Mouse (Mus musculus) lung, embryonic 16.5 days (tissue): Measurements from ENCODE around the gene Znrf4. TPM values are rescaled to one million over a fixed set of nuclear protein-coding genes. Genes with fewer than 3 reads are reported as not detected.
"Not testable (repeated sequence)": the region's sequence is repeated elsewhere in the genome, so short reads cannot be mapped to it uniquely, and the experiment has no call there.

ENCODE experiments used
- ATAC-seq: fragments of 200-750 bp; cut with Nextera tagmentation; 2 replicates; pipeline ENCODE4 v1.8.0; 2017; ENCODE audit warnings: low read depth, mild to moderate bottlenecking, moderate library complexity
- H3K27ac ChIP-seq: fragments of 300-500 bp; sonication (generic); 2 replicates; pipeline ENCODE4 v1.5.1; 2014; ENCODE audit warnings: mild to moderate bottlenecking, control low read depth, low read length
- H3K27me3 ChIP-seq: fragments of 300-500 bp; sonication (generic); 2 replicates; pipeline ENCODE4 v1.6.1; 2014; ENCODE audit warnings: low read depth, low read length, mixed read lengths; ENCODE audit not compliant: control insufficient read depth, insufficient read depth
- H3K36me3 ChIP-seq: fragments of 300-500 bp; sonication (generic); 2 replicates; pipeline ENCODE4 v1.6.1; 2014; ENCODE audit warnings: low read length; ENCODE audit not compliant: control insufficient read depth, insufficient read depth
- H3K4me1 ChIP-seq: fragments of 300-500 bp; sonication (generic); replicated peaks from 2 replicates; pipeline ENCODE4 v1.6.1; 2014; ENCODE audit warnings: low read length, mixed read lengths; ENCODE audit not compliant: control insufficient read depth, insufficient read depth
- H3K4me2 ChIP-seq: fragments of 300-500 bp; sonication (generic); 2 replicates; pipeline ENCODE4 v1.6.1; 2014; ENCODE audit warnings: low read depth, low read length, control low read depth
- H3K4me3 ChIP-seq: fragments of 300-500 bp; sonication (generic); 2 replicates; pipeline ENCODE4 v1.5.1; 2014; ENCODE audit warnings: mild to moderate bottlenecking, low read length, control low read depth
- H3K9ac ChIP-seq: fragments of 300-500 bp; sonication (generic); 2 replicates; pipeline ENCODE4 v1.6.1; 2014; ENCODE audit warnings: low read length, control low read depth
- H3K9me3 ChIP-seq: fragments of 300-500 bp; sonication (generic); 2 replicates; pipeline ENCODE4 v1.6.1; 2016; ENCODE audit warnings: low read length; ENCODE audit not compliant: control insufficient read depth
- WGBS: fragments of 180-500 bp; shearing (Covaris S2); extraction: QIAGEN DNeasy Blood & Tissue Kit; methylation state at CpG from one replicate; pipeline ENCODE4 v1.1.7; 2014; 5-methylcytosine and 5-hydroxymethylcytosine counted together
- polyA plus RNA-seq: library from polyadenylated mRNA; unstranded; fragments of >200 nt; fragmentation: Nextera tagmentation; extraction: Ambion mirVana; gene quantifications from 2 replicates; pipeline ENCODE4 v1.2.1, GENCODE M21; 2015

Gene Znrf4
- polyA plus RNA-seq, 1 experiment from 2014 or later: not detected

- H3K27me3 ChIP-seq, H3K27ac ChIP-seq, H3K9ac ChIP-seq, H3K36me3 ChIP-seq, ATAC-seq, H3K4me1 ChIP-seq, H3K9me3 ChIP-seq, H3K4me3 ChIP-seq, H3K4me2 ChIP-seq: not testable (repeated sequence)
- 52% methylated on average over 2 of the region's 2 CpGs for WGBS
These were observed 10.4 kb downstream of the Znrf4 start for GRCm38 (mm10) chr17:56501635-56502400.

GRCm38 (mm10) chr17:56499229-56499628, 13.0 kb downstream of the Znrf4 start:
- H3K27me3 ChIP-seq: no peaks in the 10 kb centered on the region
- ATAC-seq: no peak
- peaks cover 15% of the 10 kb centered on the region for H3K9me3 ChIP-seq
- H3K9ac ChIP-seq: no peak overlapping the region
- no peak overlapping the region for H3K4me2 ChIP-seq
- H3K36me3 ChIP-seq: no peaks in the 10 kb centered on the region
- 70% methylated on average over 5 of the region's 5 CpGs for WGBS
- no peak overlapping the region for H3K4me3 ChIP-seq
- no peaks in the 10 kb centered on the region for H3K4me1 ChIP-seq
- no peak overlapping the region for H3K27ac ChIP-seq

- Histone ChIP-seq H3K9ac (no peak overlapping the region), H3K4me2 (no peak overlapping the region), H3K4me1 (no peaks in the 10 kb centered on the region), H3K27me3 (no peaks in the 10 kb centered on the region), H3K27ac (no peak overlapping the region), H3K4me3 (no peak overlapping the region), H3K9me3 (peaks cover 40% of the 10 kb centered on the region), H3K36me3 (no peaks in the 10 kb centered on the region)
- 60% methylated on average over 2 of the region's 2 CpGs for WGBS
- ATAC-seq: no peak
These were observed 17.8 kb downstream of the Znrf4 start for GRCm38 (mm10) chr17:56494480-56494879.

- H3K27ac ChIP-seq: no peak overlapping the region
- H3K4me3 ChIP-seq: no peak overlapping the region
- H3K4me2 ChIP-seq: no peak overlapping the region
- H3K9ac ChIP-seq: no peak overlapping the region
- 86% methylated on average over 2 of the region's 2 CpGs for WGBS
- no peaks in the 10 kb centered on the region for H3K4me1 ChIP-seq
- H3K9me3 ChIP-seq: peaks cover 40% of the 10 kb centered on the region
- no peak for ATAC-seq
- H3K36me3 ChIP-seq: no peaks in the 10 kb centered on the region
- no peaks in the 10 kb centered on the region for H3K27me3 ChIP-seq
These were observed 18.4 kb downstream of the Znrf4 start for GRCm38 (mm10) chr17:56493841-56494240.

GRCm38 (mm10) chr17:56490438-56491152, 21.6 kb downstream of the Znrf4 start:
- 76% methylated on average over 7 of the region's 7 CpGs for WGBS
- no peak overlapping the region for H3K4me2 ChIP-seq
- H3K36me3 ChIP-seq: no peaks in the 10 kb centered on the region
- no peak overlapping the region for H3K4me3 ChIP-seq
- H3K9me3 ChIP-seq: peaks cover 32% of the 10 kb centered on the region
- H3K4me1 ChIP-seq: peaks cover 8% of the 10 kb centered on the region; the same call in 1 of the 2 replicates
- H3K9ac ChIP-seq: no peak overlapping the region
- no peak overlapping the region for H3K27ac ChIP-seq
- ATAC-seq: no peak
- no peaks in the 10 kb centered on the region for H3K27me3 ChIP-seq

GRCm38 (mm10) chr17:56488028-56488427, 24.2 kb downstream of the Znrf4 start:
- Histone ChIP-seq H3K27me3 (no peaks in the 10 kb centered on the region), H3K9ac (no peak overlapping the region), H3K4me2 (no peak overlapping the region), H3K4me3 (no peak overlapping the region), H3K27ac (no peak overlapping the region), H3K36me3 (no peaks in the 10 kb centered on the region), H3K4me1 (peaks cover 8% of the 10 kb centered on the region; the same call in 1 of the 2 replicates), H3K9me3 (peaks cover 12% of the 10 kb centered on the region)
- 12% methylated on average over 12 of the region's 12 CpGs for WGBS
- ATAC-seq: peak; percentile 30

GRCm38 (mm10) chr17:56487441-56487888, 24.8 kb downstream of the Znrf4 start:
- 0 out of 2 replicates have a peak overlapping the region, but pooled peaks have one; percentile 22 for H3K27ac ChIP-seq
- H3K4me3 ChIP-seq: no peak overlapping the region
- WGBS: 10% methylated on average over 9 of the region's 16 CpGs

GRCm38 (mm10) chr17:56485926-56486325, 26.3 kb downstream of the Znrf4 start:
- Histone ChIP-seq H3K27me3 (no peaks in the 10 kb centered on the region; the same call in 1 of the 2 replicates), H3K9me3 (no peaks in the 10 kb centered on the region), H3K4me2 (no peak overlapping the region), H3K27ac (no peak overlapping the region), H3K9ac (no peak overlapping the region), H3K36me3 (no peaks in the 10 kb centered on the region), H3K4me1 (peaks cover 8% of the 10 kb centered on the region; the same call in 1 of the 2 replicates), H3K4me3 (no peak overlapping the region)
- WGBS: 86% methylated on average over 9 of the region's 9 CpGs
- no peak for ATAC-seq

More at GRCm38 (mm10) chr17:56487441-56487888, 24.8 kb downstream of the Znrf4 start:
- Histone ChIP-seq H3K4me1 (peaks cover 8% of the 10 kb centered on the region; the same call in 1 of the 2 replicates), H3K36me3 (no peaks in the 10 kb centered on the region), H3K9ac (no peak overlapping the region), H3K9me3 (peaks cover 7% of the 10 kb centered on the region), H3K27me3 (no peaks in the 10 kb centered on the region; the same call in 1 of the 2 replicates), H3K4me2 (no peak overlapping the region; the same call in 1 of the 2 replicates)
- ATAC-seq: peak; percentile 77

- H3K4me1 ChIP-seq: peaks cover 8% of the 10 kb centered on the region; the same call in 1 of the 2 replicates
- WGBS: 44% methylated on average over 9 of the region's 9 CpGs
- no peak overlapping the region for H3K27ac ChIP-seq
- no peaks in the 10 kb centered on the region for H3K36me3 ChIP-seq
- ATAC-seq: peak; percentile 36; the same call in 1 of the 2 replicates
- H3K4me2 ChIP-seq: no peak overlapping the region
- no peaks in the 10 kb centered on the region; the same call in 1 of the 2 replicates for H3K27me3 ChIP-seq
- no peaks in the 10 kb centered on the region for H3K9me3 ChIP-seq
- no peak overlapping the region for H3K9ac ChIP-seq
- H3K4me3 ChIP-seq: no peak overlapping the region
These were observed 27.1 kb downstream of the Znrf4 start for GRCm38 (mm10) chr17:56485118-56485517.
